Mouse (Mus musculus) kidney, embryonic 15.5 days (tissue): Measurements from ENCODE around the gene Rbp3. TPM values are rescaled to one million over a fixed set of nuclear protein-coding genes. Genes with fewer than 3 reads are reported as not detected.
A peak's percentile ranks its signal among the peaks of the same experiment; 100 is the strongest.

Experiments
- ATAC-seq: fragments of 200-750 bp; cut with Nextera tagmentation; replicated peaks from 2 replicates; pipeline ENCODE4 v1.8.0; 2017; ENCODE audit warnings: moderate TSS enrichment; ENCODE audit not compliant: low FRiP score
- H3K27ac ChIP-seq: fragments of 300-500 bp; sonication (generic); 2 replicates; pipeline ENCODE4 v1.5.1; 2015; ENCODE audit warnings: mild to moderate bottlenecking, inconsistent platforms
- H3K27me3 ChIP-seq: fragments of 300-500 bp; sonication (generic); 2 replicates; pipeline ENCODE4 v1.6.1; 2015; ENCODE audit warnings: inconsistent platforms
- H3K36me3 ChIP-seq: fragments of 300-500 bp; sonication (generic); 2 replicates; pipeline ENCODE4 v1.6.1; 2015; ENCODE audit warnings: inconsistent platforms
- H3K4me1 ChIP-seq: fragments of 300-500 bp; sonication (generic); 2 replicates; pipeline ENCODE4 v1.6.1; 2015; ENCODE audit warnings: inconsistent platforms
- H3K4me2 ChIP-seq: fragments of 300-500 bp; sonication (generic); 2 replicates; pipeline ENCODE4 v1.6.1; 2015; ENCODE audit warnings: moderate library complexity, mild to moderate bottlenecking, inconsistent platforms
- H3K4me3 ChIP-seq: fragments of 300-500 bp; sonication (generic); replicated peaks from 2 replicates; pipeline ENCODE4 v1.5.1; 2015; ENCODE audit warnings: mild to moderate bottlenecking, inconsistent platforms
- H3K9ac ChIP-seq: fragments of 300-500 bp; sonication (generic); 2 replicates; pipeline ENCODE4 v1.6.1; 2015; ENCODE audit warnings: mild to moderate bottlenecking, inconsistent platforms
- H3K9me3 ChIP-seq: fragments of 300-500 bp; sonication (generic); replicated peaks from 2 replicates; pipeline ENCODE4 v1.6.1; 2016; ENCODE audit warnings: inconsistent platforms
- WGBS: fragments of 180-500 bp; shearing (Covaris S2); methylation state at CpG from one replicate; pipeline ENCODE4 v1.1.7; 2015; ENCODE audit warnings: mixed read lengths; 5-methylcytosine and 5-hydroxymethylcytosine counted together
- polyA plus RNA-seq: library from polyadenylated mRNA; unstranded; fragments of >200 nt; fragmentation: Nextera tagmentation; extraction: Ambion mirVana; gene quantifications from 2 replicates; pipeline ENCODE4 v1.2.1, GENCODE M21; 2015

Gene Rbp3
- polyA plus RNA-seq, 1 experiment from 2014 or later = not detected

DNA sequence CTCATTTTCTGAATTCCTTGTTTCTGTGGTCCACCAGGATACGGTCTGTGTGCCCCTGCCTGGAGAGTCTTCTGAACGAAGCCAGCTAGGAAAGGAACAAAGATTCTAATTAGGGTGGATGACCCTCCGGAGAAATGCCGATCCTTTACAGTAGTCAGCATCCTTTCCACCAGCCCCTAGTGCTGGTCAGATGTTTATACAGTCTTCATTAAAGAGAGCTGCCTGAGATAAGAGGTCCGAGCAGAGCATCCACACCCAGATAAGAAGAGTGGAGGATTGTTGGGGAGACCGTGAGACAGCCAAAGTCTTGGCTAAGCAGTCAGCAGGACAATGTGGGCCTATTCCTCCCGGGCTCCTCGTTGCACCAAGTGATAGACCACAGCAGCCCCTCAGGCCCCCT, 13.1 kb upstream of the Rbp3 start, which contains the start of gene Gdf2:
Gene Gdf2 (plus strand): TSS at position 301 of the 400 bp plus-strand sequence.
- no peak for ATAC-seq
- H3K27ac ChIP-seq = no peak within 1 kb of the TSS
- WGBS = 84% methylated on average over 8 of the region's 8 CpGs
- no peak within 1 kb of the TSS for H3K4me3 ChIP-seq
- no peak within 1 kb of the TSS for H3K9ac ChIP-seq
- H3K9me3 ChIP-seq = no peaks in the 10 kb centered on the region
- no peak within 1 kb of the TSS for H3K4me2 ChIP-seq
- H3K4me1 ChIP-seq = no peaks in the 10 kb centered on the region
- no peaks in the 10 kb centered on the region for H3K36me3 ChIP-seq
- H3K27me3 ChIP-seq = no peaks in the 10 kb centered on the region; the same call in 1 of the 2 replicates

DNA sequence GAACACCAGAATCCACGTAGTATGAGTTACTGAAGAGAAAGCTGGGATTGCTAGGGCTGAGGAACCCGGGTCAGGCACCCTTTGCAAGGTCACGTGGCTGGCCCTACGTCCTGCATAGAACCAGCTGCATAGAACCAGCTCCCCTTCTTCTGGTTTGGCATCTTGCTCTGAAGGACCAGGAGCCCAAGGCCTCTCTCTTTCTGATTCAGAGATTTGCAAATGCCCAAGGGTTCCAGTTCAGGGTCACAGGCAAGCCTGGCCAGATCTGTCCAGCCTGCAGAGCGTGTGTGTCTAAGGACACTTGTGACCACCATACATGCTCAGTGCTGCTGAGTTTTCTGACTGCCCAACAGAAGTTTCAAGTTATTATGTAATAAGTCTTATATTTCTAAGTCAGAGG, 11.6 kb upstream of the Rbp3 start:
- H3K4me2 ChIP-seq = no peak overlapping the region
- no peaks in the 10 kb centered on the region for H3K27me3 ChIP-seq
- H3K27ac ChIP-seq = no peak overlapping the region
- H3K4me1 ChIP-seq = no peaks in the 10 kb centered on the region
- no peaks in the 10 kb centered on the region for H3K9me3 ChIP-seq
- H3K9ac ChIP-seq = no peak overlapping the region
- no peak for ATAC-seq
- no peaks in the 10 kb centered on the region for H3K36me3 ChIP-seq
- no peak overlapping the region for H3K4me3 ChIP-seq
- WGBS = 79% methylated on average over 5 of the region's 5 CpGs

DNA sequence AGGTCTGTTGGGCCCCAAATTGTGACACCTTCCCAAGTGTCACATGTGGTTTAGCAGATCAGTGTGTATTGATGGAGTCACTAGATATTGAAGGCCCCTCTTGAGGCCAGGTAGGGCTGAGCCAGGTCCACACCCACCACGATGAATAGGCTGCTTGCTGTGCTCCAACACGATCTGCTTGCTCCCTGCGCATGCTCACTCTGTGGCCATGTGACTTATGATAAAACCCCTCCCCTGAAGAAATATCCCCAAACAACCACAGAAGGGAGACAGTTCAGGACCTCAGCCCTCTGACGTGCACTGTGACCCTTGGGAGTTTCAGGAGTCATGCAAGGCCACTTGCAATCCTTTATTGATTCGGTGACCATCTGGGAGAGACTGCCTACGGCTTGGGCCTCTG, 7.7 kb upstream of the Rbp3 start:
- no peaks in the 10 kb centered on the region for H3K36me3 ChIP-seq
- ATAC-seq = no peak
- WGBS = 79% methylated on average over 6 of the region's 6 CpGs
- no peaks in the 10 kb centered on the region for H3K9me3 ChIP-seq
- no peaks in the 10 kb centered on the region for H3K27me3 ChIP-seq
- no peak overlapping the region for H3K27ac ChIP-seq
- H3K9ac ChIP-seq = no peak overlapping the region
- no peak overlapping the region for H3K4me3 ChIP-seq
- H3K4me1 ChIP-seq = no peaks in the 10 kb centered on the region
- H3K4me2 ChIP-seq = no peak overlapping the region

DNA sequence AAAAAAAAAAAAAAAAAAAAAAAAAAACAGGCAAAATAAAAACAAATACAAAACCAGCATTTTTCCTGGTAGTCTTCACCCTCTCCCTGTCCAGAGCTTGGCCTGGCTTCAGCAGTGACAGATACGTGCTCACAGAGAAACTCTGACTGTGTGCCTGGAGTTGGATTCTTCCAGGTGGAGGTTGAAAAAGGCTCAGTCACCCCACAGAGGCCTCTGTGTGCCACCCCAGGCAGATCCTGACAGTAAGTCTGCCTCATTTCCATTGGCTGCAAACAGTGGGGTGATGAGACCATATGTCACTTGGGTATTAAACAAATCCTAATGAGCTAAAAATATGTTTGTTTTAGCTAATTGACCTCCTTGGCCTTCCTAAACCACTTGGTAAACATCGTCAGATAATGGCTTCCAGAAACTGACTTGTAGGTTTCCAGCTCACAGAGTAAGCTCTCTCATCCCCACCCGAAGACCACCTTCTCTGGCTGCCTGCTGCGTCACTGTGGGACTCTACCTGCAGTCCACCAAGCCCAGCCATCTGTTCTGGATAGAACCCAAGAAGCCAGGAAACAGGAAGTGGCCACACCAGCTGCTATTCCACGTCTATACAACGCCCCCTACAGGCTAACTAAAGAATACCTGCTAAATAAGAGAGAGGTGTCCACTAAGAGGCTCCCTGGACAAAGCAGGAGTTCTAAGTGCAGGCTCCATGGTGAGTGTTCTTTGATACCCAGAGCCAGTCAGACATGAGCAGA, 1.4 kb upstream of the Rbp3 start:
- 66% methylated on average over 6 of the region's 6 CpGs for WGBS
- Histone ChIP-seq H3K9ac (no peak overlapping the region), H3K36me3 (no peaks in the 10 kb centered on the region), H3K4me3 (no peak overlapping the region), H3K27me3 (no peaks in the 10 kb centered on the region), H3K9me3 (no peaks in the 10 kb centered on the region), H3K4me2 (no peak overlapping the region), H3K27ac (no peak overlapping the region), H3K4me1 (no peaks in the 10 kb centered on the region)
- ATAC-seq = no peak

DNA sequence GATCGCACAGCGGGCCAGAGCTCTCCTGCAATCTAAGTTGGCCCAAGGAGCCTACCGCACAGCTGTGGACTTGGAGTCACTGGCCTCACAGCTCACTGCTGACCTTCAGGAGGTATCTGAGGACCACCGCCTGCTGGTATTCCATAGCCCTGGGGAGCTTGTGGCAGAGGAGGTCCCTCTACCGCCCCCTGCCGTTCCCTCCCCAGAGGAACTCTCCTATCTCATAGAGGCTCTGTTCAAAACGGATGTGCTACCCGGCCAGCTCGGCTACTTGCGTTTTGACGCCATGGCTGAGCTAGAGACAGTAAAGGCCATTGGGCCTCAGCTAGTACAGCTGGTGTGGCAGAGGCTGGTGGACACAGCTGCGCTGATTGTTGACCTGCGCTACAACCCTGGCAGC, 2.3 kb downstream of the Rbp3 start:
- no peaks in the 10 kb centered on the region for H3K36me3 ChIP-seq
- no peak overlapping the region for H3K4me3 ChIP-seq
- H3K27ac ChIP-seq = no peak overlapping the region
- no peak overlapping the region for H3K4me2 ChIP-seq
- 80% methylated on average over 13 of the region's 13 CpGs for whole genome bisulfite sequencing
- no peak overlapping the region for H3K9ac ChIP-seq
- 0 out of 2 replicates have a peak, but pooled peaks cover 6% of the 10 kb centered on the region for H3K27me3 ChIP-seq
- no peaks in the 10 kb centered on the region for H3K4me1 ChIP-seq
- ATAC-seq = 0 out of 2 replicates have a peak, but pooled peaks have one; percentile 10
- no peaks in the 10 kb centered on the region for H3K9me3 ChIP-seq

DNA sequence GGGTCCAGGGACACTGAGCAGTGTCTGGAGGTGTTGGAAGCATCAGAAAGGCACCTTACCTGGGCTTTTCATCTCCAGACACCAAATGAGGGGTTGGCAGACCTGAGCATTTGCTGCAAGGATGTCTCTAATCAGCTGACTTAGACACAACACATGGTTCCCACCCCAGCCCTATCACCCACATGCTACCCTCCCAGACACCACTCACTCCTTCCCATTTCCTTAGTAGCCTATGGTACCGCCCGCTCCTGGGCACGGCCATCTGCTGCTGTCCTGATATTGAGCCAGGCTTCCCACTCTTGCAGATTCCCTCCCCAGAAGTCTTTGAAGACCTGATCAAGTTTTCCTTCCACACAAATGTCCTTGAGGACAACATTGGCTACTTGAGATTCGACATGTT, 4.4 kb downstream of the Rbp3 start:
- Histone ChIP-seq H3K27me3 (0 out of 2 replicates have a peak, but pooled peaks cover 6% of the 10 kb centered on the region), H3K9ac (no peak overlapping the region), H3K9me3 (no peaks in the 10 kb centered on the region), H3K36me3 (no peaks in the 10 kb centered on the region), H3K4me3 (no peak overlapping the region), H3K27ac (no peak overlapping the region), H3K4me2 (no peak overlapping the region), H3K4me1 (no peaks in the 10 kb centered on the region)
- WGBS = 80% methylated on average over 4 of the region's 4 CpGs
- no peak for ATAC-seq

DNA sequence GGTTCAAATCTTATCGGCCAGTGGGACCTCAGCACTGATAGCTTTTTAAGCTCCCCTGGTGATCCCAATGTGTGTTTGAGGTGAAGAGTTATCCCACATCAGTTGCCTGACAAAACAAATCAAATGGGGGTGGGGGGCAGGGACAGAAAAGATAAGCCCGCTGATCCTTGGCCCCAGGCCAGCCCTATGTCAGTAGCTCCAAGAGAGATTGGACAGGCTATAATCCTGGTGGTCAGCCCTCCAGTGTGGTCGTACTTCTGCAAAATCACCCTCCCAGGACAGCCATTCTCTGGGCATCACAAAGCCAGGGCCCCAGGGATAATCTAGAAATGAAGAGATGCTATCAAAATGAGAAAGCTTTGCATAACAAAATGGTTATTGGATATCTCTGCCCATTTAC, 5.0 kb downstream of the Rbp3 start:
- no peak overlapping the region for H3K4me2 ChIP-seq

DNA sequence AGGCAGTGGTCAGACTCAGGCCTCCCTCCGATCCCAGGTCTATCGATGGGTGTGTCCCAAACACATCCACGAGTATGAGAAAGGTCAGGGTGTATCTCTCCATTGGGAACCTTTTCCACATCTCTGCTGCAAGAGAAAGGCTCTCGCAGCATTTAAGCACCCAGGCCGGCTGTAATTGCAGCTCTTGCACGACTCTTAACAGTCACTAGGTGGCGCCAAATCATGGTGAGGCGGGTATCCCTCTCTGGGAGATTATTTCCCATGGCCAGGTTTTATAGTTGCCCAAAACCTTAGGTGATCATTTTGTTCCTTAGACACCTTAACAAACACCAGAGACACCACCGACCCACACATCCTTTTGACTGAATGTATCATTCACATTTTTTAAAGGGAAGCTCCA, 5.5 kb downstream of the Rbp3 start:
- no peak overlapping the region for H3K4me2 ChIP-seq
- H3K4me1 ChIP-seq = no peaks in the 10 kb centered on the region
- WGBS = 15% methylated on average over 9 of the region's 9 CpGs
- no peak for ATAC-seq
- H3K4me3 ChIP-seq = no peak overlapping the region
- H3K27ac ChIP-seq = no peak overlapping the region
- H3K36me3 ChIP-seq = no peaks in the 10 kb centered on the region
- H3K27me3 ChIP-seq = 0 out of 2 replicates have a peak, but pooled peaks cover 6% of the 10 kb centered on the region
- H3K9me3 ChIP-seq = no peaks in the 10 kb centered on the region
- no peak overlapping the region for H3K9ac ChIP-seq

More for the DNA sequence above, 5.0 kb downstream of the Rbp3 start:
- H3K27ac ChIP-seq = no peak overlapping the region
- H3K4me1 ChIP-seq = no peaks in the 10 kb centered on the region
- WGBS = 57% methylated on average over 3 of the region's 3 CpGs
- no peak overlapping the region for H3K9ac ChIP-seq
- H3K9me3 ChIP-seq = no peaks in the 10 kb centered on the region
- H3K36me3 ChIP-seq = no peaks in the 10 kb centered on the region
- no peak overlapping the region for H3K4me3 ChIP-seq
- no peak for ATAC-seq
- 0 out of 2 replicates have a peak, but pooled peaks cover 6% of the 10 kb centered on the region for H3K27me3 ChIP-seq

DNA sequence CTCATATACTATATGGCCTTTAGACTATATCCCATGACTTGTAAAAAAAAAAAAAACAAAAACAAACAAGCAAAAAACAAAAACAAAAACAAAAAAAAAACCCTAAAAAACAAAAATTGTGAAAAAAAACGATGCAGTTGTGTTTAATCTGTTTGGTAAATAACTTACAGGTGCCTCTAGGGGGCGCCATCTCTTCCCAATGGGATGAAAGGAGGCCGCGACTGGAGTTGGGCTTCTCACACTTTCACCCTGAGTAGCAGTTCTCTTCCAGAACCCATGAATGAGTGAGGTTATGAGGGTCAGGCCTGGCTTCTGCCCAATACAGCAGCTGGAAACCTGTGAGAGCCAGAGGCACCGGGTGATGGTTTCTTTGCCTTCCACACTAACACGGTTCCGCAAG, 11.9 kb downstream of the Rbp3 start:
- Histone ChIP-seq H3K36me3 (no peaks in the 10 kb centered on the region), H3K9ac (no peak overlapping the region), H3K9me3 (no peaks in the 10 kb centered on the region), H3K27me3 (no peaks in the 10 kb centered on the region), H3K27ac (no peak overlapping the region), H3K4me2 (no peak overlapping the region), H3K4me1 (no peaks in the 10 kb centered on the region), H3K4me3 (no peak overlapping the region)
- ATAC-seq = no peak
- 68% methylated on average over 7 of the region's 7 CpGs for WGBS

DNA sequence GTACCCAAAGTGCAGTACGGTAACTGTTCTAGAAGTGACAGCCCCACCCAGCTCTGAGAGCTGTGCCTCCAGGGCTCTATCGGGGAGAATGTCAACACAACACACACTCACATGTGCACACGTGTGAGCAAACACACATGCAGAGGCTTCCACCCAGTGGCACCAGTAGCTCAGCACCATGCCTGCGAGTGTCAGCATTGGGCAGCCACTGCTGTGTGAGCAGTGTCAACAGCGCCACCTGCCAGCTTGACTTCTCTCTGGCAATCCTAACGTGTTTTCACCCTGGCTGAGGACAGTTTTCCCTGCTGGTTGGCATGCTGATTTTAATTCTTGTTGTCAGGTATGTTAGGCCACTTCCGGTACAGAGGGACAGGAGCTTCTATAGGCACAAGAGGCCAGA, 18.9 kb downstream of the Rbp3 start:
- no peaks in the 10 kb centered on the region for H3K36me3 ChIP-seq
- H3K4me1 ChIP-seq = no peaks in the 10 kb centered on the region
- H3K27ac ChIP-seq = no peak overlapping the region
- H3K9me3 ChIP-seq = no peaks in the 10 kb centered on the region
- no peak for ATAC-seq
- no peak overlapping the region for H3K4me2 ChIP-seq
- 47% methylated on average over 7 of the region's 7 CpGs for WGBS
- H3K27me3 ChIP-seq = peaks cover 18% of the 10 kb centered on the region
- H3K4me3 ChIP-seq = no peak overlapping the region
- H3K9ac ChIP-seq = no peak overlapping the region

DNA sequence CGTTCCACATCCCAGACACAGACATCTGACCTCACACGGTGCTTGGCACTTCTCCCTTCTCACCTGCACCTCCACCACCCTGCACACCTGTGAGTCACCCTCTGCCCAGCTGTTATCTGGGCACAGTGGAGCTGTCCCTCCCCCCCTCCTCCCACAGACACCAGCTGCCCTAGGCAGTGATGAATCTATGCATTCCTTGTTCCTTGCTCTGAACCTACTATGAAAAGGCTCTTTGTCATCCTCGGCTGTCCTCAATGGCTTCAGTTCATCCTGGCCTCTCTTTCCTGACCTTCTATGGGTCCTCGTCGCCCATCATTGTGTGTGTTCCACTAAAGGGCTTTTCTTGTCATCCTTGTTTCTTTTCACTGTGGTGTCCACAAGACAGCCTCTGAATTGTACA, 20.9 kb downstream of the Rbp3 start:
- Histone ChIP-seq H3K4me3 (no peak overlapping the region), H3K36me3 (no peaks in the 10 kb centered on the region), H3K4me2 (no peak overlapping the region), H3K27me3 (peaks cover 32% of the 10 kb centered on the region), H3K9ac (no peak overlapping the region), H3K9me3 (no peaks in the 10 kb centered on the region), H3K4me1 (peaks cover 8% of the 10 kb centered on the region), H3K27ac (no peak overlapping the region)
- no peak for ATAC-seq
- 74% methylated on average over 5 of the region's 5 CpGs for WGBS

DNA sequence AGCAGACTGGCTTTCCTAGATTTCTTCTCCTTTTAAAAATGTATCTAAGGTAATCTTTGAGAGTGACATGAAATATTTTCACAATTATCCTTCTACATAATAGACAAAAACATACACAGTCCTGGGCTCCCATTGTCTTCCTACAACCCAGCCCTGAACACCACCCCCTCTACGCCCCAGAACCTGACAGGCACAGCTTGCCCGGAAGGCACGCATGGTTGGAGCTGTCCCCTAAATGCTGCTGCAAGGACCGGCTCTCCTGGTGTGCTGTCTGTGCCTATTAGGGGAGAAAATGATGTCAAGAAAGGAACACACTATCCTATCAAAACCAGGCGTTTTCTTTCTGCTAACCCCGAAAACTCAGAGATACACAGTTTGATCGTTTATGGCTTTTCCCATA, 23.9 kb downstream of the Rbp3 start:
- peaks cover 32% of the 10 kb centered on the region for H3K27me3 ChIP-seq
- no peak overlapping the region for H3K9ac ChIP-seq
- H3K4me1 ChIP-seq = peaks cover 8% of the 10 kb centered on the region
- no peak overlapping the region for H3K4me3 ChIP-seq
- H3K27ac ChIP-seq = no peak overlapping the region
- no peaks in the 10 kb centered on the region for H3K36me3 ChIP-seq
- H3K4me2 ChIP-seq = no peak overlapping the region
- 32% methylated on average over 7 of the region's 7 CpGs for WGBS
- no peaks in the 10 kb centered on the region for H3K9me3 ChIP-seq
- no peak for ATAC-seq

DNA sequence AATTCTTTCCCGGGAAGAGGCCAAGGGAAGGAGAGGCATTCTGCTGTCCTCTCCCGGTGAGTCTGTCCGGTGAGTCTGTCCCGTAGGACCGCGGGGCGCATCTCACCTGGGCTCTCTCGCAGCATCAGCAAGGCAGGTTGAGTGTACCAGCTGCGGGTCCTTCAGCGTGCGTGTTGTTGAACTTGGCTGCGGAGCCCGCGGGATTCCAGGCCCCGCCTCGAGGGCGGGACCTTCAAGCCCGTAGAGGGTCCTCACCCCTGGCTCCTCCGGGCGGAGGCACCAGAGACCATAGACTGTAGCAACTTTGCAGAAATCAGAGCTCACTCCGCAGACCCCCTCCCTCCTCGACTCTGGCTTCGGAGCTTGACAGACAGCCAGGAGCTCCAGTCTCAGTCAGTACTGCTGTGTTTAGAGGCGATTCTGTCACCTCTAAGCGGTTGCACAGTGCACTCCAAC, 24.8 kb downstream of the Rbp3 start, which contains the start of gene Zfp488:
Gene Zfp488 (minus strand): TSS at position 161 of the 456 bp plus-strand sequence.
- WGBS = 2% methylated on average over 25 of the region's 25 CpGs
- H3K9me3 ChIP-seq = no peaks in the 10 kb centered on the region
- peak within 1 kb of the TSS; percentile 45 for H3K4me3 ChIP-seq
- no peak within 1 kb of the TSS for H3K27ac ChIP-seq
- H3K27me3 ChIP-seq = peaks cover 32% of the 10 kb centered on the region
- peak within 1 kb of the TSS; percentile 85 for H3K4me2 ChIP-seq
- H3K36me3 ChIP-seq = no peaks in the 10 kb centered on the region
- ATAC-seq = peak; percentile 69
- peak within 1 kb of the TSS; percentile 38 for H3K9ac ChIP-seq
- peaks cover 8% of the 10 kb centered on the region for H3K4me1 ChIP-seq
